Mouse (Mus musculus) embryonic fibroblast, embryonic 13.5 days (primary cell): Measurements from ENCODE around the gene Fcgrt.

ENCODE experiments used
- CTCF ChIP-seq: IDR thresholded peaks from 2 replicates; pipeline ENCODE4 v1.5.1; 2011; ENCODE audit warnings: mild to moderate bottlenecking, control low read depth, low read length, moderate library complexity, borderline replicate concordance; ENCODE audit not compliant: insufficient read depth
- POLR2A ChIP-seq: IDR thresholded peaks from 2 replicates; pipeline ENCODE4 v1.6.1; 2011; ENCODE audit warnings: low read depth, mild to moderate bottlenecking, control low read depth, low read length, moderate library complexity

DNA sequence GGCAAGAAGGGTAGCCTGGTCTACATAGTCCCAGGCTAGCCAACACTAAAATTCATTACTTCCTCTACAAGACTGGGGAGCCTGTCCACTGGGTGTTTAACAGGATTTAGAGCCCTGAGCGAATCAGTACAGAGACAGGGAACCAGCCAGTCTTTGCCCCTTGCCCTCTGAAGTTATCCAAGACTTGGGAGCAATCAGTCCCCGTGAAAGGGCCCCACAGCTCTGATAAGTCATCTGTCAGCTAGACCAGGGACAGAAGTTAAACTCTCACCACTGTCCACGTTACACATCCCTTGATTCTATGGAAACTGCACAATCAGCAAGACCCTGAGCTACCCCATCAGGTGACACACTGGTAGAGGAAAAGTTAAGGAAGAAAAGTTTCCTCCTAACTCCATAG is 8.9 kb upstream of the Fcgrt start:
- TF ChIP-seq POLR2A: no peak
- TF ChIP-seq CTCF: no peak
